In the genomic region with DNA sequence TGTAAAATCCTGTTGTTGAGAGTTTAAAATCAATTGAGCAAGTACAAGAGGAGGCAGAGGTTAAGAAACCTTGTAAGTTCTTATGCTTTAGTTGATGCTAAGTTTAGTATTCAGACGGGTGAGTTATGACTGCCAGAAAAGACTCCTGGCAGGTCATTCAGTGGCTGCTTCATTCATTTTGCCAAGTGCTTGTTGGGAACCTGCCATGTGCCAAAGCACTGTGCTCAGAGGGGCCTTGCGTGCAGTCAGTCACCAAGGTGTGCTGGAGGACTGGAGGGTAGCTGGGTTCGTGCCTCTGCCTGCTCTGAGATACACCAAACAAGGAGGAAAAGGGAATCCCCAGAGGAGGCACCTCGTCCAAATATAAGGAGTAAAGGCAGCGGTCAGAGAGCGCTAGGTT, we compare ENCODE assay signal across 17 mouse cellular contexts. TPM values are rescaled to one million over a fixed set of nuclear protein-coding genes. Genes with fewer than 3 reads are reported as not detected.
DNase-seq lines count a peak whose midpoint lies in the region; ATAC-seq lines count a peak whose summit lies in the region.
"Had no signal": no experiment of that assay in that cellular context is flagged by ENCODE, and none has a peak within 500 bp of the region (broad histone marks: within the 10 kb centered on the region; RNA-seq: fewer than 3 reads in every experiment).

No protein-coding gene starts in this region.

- no peaks in the 10 kb centered on the region for H3K27me3 ChIP-seq in hindbrain, embryonic 10.5 days (ENCODE audit: insufficient read depth, poor library complexity, severe bottlenecking)
- H3K27me3 ChIP-seq in hindbrain, embryonic 11.5 days (ENCODE audit: control insufficient read depth, insufficient read depth, low read length) = no peaks in the 10 kb centered on the region
- H3K27me3 ChIP-seq: hindbrain, embryonic 12.5 days; intestine, embryonic 15.5 days; limb, embryonic 12.5 days; Patski had no signal

- no peak overlapping the region for H3K4me2 ChIP-seq in hindbrain, embryonic 11.5 days (replicated peaks; ENCODE audit: low read depth, low read length)
- H3K4me2 ChIP-seq: hindbrain, embryonic 12.5 days; intestine, embryonic 15.5 days; limb, embryonic 12.5 days; midbrain, embryonic 12.5 days had no signal

- no peak for ATAC-seq in hindbrain, embryonic 11.5 days (ENCODE audit: low FRiP score)
- no peak for ATAC-seq in megakaryocyte, adult 5-6 weeks (ENCODE audit: poor library complexity, severe bottlenecking)
- ATAC-seq: intestine, embryonic 15.5 days; Patski had no signal

- peak; percentile 32 for DNase-seq in cerebellum, adult 11 months
- DNase-seq in cerebellum, adult 11-12 months = no peak
- DNase-seq in hindbrain, embryonic 10.5 days (ENCODE audit: low spot score) = no peak
- no peak for DNase-seq in hindbrain, embryonic 11.5 days (ENCODE audit: low spot score)
- DNase-seq in gastrocnemius, adult 8-10 months (ENCODE audit: low spot score in 2 of 2) = peak; percentile 24 to 48
- peak; percentile 69 for DNase-seq in heart, postnatal 4 days
- no peak for DNase-seq in thymus, postnatal 0 days (ENCODE audit: low spot score)
- DNase-seq: kidney, postnatal 10 days; layer of hippocampus, adult 9-11 months; thymus, postnatal 36 days had no signal

- peaks cover 7% of the 10 kb centered on the region; the same call in 1 of the 2 replicates for H3K36me3 ChIP-seq in hindbrain, embryonic 10.5 days
- H3K36me3 ChIP-seq in hindbrain, embryonic 11.5 days (ENCODE audit: control insufficient read depth, insufficient read depth, low read length) = no peaks in the 10 kb centered on the region
- H3K36me3 ChIP-seq: intestine, embryonic 15.5 days; midbrain, embryonic 12.5 days had no signal

- 81% methylated on average over 6 of the region's 6 CpGs for WGBS in hindbrain, embryonic 10.5 days
- 76% methylated on average over 6 of the region's 6 CpGs for WGBS in hindbrain, embryonic 11.5 days

- H3K9me3 ChIP-seq in hindbrain, embryonic 10.5 days = peaks cover 6% of the 10 kb centered on the region; the same call in 1 of the 2 replicates
- no peaks in the 10 kb centered on the region for H3K9me3 ChIP-seq in hindbrain, embryonic 11.5 days (ENCODE audit: control insufficient read depth, low read length)
- H3K9me3 ChIP-seq: intestine, embryonic 15.5 days had no signal

- H3K4me3 ChIP-seq in hindbrain, embryonic 10.5 days = no peak overlapping the region
- H3K4me3 ChIP-seq in hindbrain, embryonic 11.5 days (ENCODE audit: low read depth, low read length) = no peak overlapping the region
- H3K4me3 ChIP-seq: erythroblast, embryonic 14.5 days; hindbrain, embryonic 12.5 days; intestine, embryonic 15.5 days; limb, embryonic 12.5 days; midbrain, embryonic 12.5 days had no signal

- no peak overlapping the region for H3K9ac ChIP-seq in hindbrain, embryonic 11.5 days (ENCODE audit: low read depth, low read length)
- H3K9ac ChIP-seq: hindbrain, embryonic 12.5 days; intestine, embryonic 15.5 days; limb, embryonic 12.5 days; midbrain, embryonic 12.5 days had no signal

- peaks cover 58% of the 10 kb centered on the region for H3K4me1 ChIP-seq in hindbrain, embryonic 10.5 days (replicated peaks)
- H3K4me1 ChIP-seq in hindbrain, embryonic 11.5 days (replicated peaks; ENCODE audit: control insufficient read depth, insufficient read depth, low read length) = peaks cover 6% of the 10 kb centered on the region; the same call in 1 of the 2 replicates

- H3K27ac ChIP-seq in hindbrain, embryonic 10.5 days = 0 out of 2 replicates have a peak overlapping the region, but pooled peaks have one; percentile 4
- H3K27ac ChIP-seq in hindbrain, embryonic 11.5 days (ENCODE audit: low read depth, low read length) = no peak overlapping the region
- H3K27ac ChIP-seq: hindbrain, embryonic 12.5 days; intestine, embryonic 15.5 days; limb, embryonic 12.5 days; midbrain, embryonic 12.5 days had no signal

RNA-seq across cellular contexts. Expression of gene Atxn7l1, which starts 50.3 kb away (rescaled TPM):
- 11.2 and 12.7 TPM in 2 replicates for polyA plus RNA-seq in hindbrain, embryonic 10.5 days (2016; fragmentation: Nextera tagmentation; extraction: Ambion mirVana)
- polyA plus RNA-seq in hindbrain, embryonic 11.5 days (2014; fragmentation: Nextera tagmentation; extraction: Ambion mirVana) = 19.5 and 21.1 TPM in 2 replicates
- total RNA-seq in gastrocnemius, adult 8-10 months (2022) = 10 to 100 TPM; 13.4 to 18.9 (median 15.7) TPM
- total RNA-seq in heart, postnatal 4 days (2021) = 10 to 100 TPM; 16.8 to 17.5 TPM
- polyA plus RNA-seq in thymus, postnatal 0 days (2015; fragmentation: Nextera tagmentation; extraction: Ambion mirVana) = 27.3 and 34.3 TPM in 2 replicates
- 109 and 115 TPM in 2 replicates for total RNA-seq in megakaryocyte, adult 5-6 weeks (2015)
- 50.0 and 60.4 TPM in 2 replicates for total RNA-seq in megakaryocyte, adult 5-6 weeks (2017)

Comparison
In these comparisons a context has a peak if more than half of its experiments do, and no peak if none do; other contexts are left out.
1. DNase-seq: peak in cerebellum, adult 11 months (single experiment), gastrocnemius, adult 8-10 months (2 of 2) and heart, postnatal 4 days (single experiment); none in cerebellum, adult 11-12 months (single experiment), hindbrain, embryonic 10.5 days (single experiment), hindbrain, embryonic 11.5 days (single experiment) and thymus, postnatal 0 days (single experiment).